Mouse (Mus musculus): ENCODE measurements around the gene Olfr156. TPM values are rescaled to one million over a fixed set of nuclear protein-coding genes. Genes with fewer than 3 reads are reported as not detected.

Olfr156 gene
- polyA plus RNA-seq, 1 experiment from 2014 or later: not detected

- H3K27me3 ChIP-seq (ENCODE audit: control insufficient read depth, insufficient read depth, low read length): no peaks in the 10 kb centered on the region
- H3K27ac ChIP-seq (replicated peaks; ENCODE audit: low read depth, low read length): no peak overlapping the region
- DNase-seq (no peak), ATAC-seq (ENCODE audit: low FRiP score, low TSS enrichment) (no peak)
- no peak overlapping the region for H3K4me2 ChIP-seq (ENCODE audit: low read length)
- WGBS: 67% methylated on average over 6 of the region's 6 CpGs
- no peaks in the 10 kb centered on the region for H3K36me3 ChIP-seq (ENCODE audit: control insufficient read depth, insufficient read depth, low read length)
- no peaks in the 10 kb centered on the region for H3K9me3 ChIP-seq (ENCODE audit: control insufficient read depth, low read length)
- H3K9ac ChIP-seq (replicated peaks; ENCODE audit: low read length): no peak overlapping the region
- no peaks in the 10 kb centered on the region for H3K4me1 ChIP-seq (ENCODE audit: control insufficient read depth, insufficient read depth, low read length)
- H3K4me3 ChIP-seq (replicated peaks; ENCODE audit: low read depth, low read length): no peak overlapping the region
These were observed 52.1 kb downstream of the Olfr156 start for GRCm38 (mm10) chr4:43771626-43772025.

- Histone ChIP-seq H3K27ac (replicated peaks; ENCODE audit: low read depth, low read length) (no peak within 1 kb of the TSS), H3K27me3 (ENCODE audit: control insufficient read depth, insufficient read depth, low read length) (no peaks in the 10 kb centered on the region), H3K9me3 (ENCODE audit: control insufficient read depth, low read length) (no peaks in the 10 kb centered on the region), H3K9ac (replicated peaks; ENCODE audit: low read length) (no peak within 1 kb of the TSS), H3K36me3 (ENCODE audit: control insufficient read depth, insufficient read depth, low read length) (no peaks in the 10 kb centered on the region), H3K4me3 (replicated peaks; ENCODE audit: low read depth, low read length) (no peak within 1 kb of the TSS), H3K4me2 (ENCODE audit: low read length) (no peak within 1 kb of the TSS), H3K4me1 (ENCODE audit: control insufficient read depth, insufficient read depth, low read length) (no peaks in the 10 kb centered on the region)
- 84% methylated on average over 6 of the region's 6 CpGs for WGBS
- ATAC-seq (ENCODE audit: low FRiP score, low TSS enrichment) (no peak), DNase-seq (no peak)
These were observed 52.8 kb downstream of the Olfr156 start, which contains the start of gene Olfr159 for GRCm38 (mm10) chr4:43770909-43771308. Gene Olfr159, minus strand, starts transcription at chr4:43771009.

Other genes starting within 250 kb of the Olfr156 start
- 27.2 and 28.5 TPM in 2 replicates for gene Rgp1, start 245.2 kb downstream of the Olfr156 start, polyA plus RNA-seq (2014; fragmentation: Nextera tagmentation; extraction: Ambion mirVana)
- gene Gba2, start 245.0 kb downstream of the Olfr156 start, polyA plus RNA-seq (2014; fragmentation: Nextera tagmentation; extraction: Ambion mirVana): 50.5 and 53.4 TPM in 2 replicates
- gene Msmp, start 239.4 kb downstream of the Olfr156 start, polyA plus RNA-seq (2014; fragmentation: Nextera tagmentation; extraction: Ambion mirVana): 2.1 TPM in 2 replicates
- gene Npr2, start 192.0 kb downstream of the Olfr156 start, polyA plus RNA-seq (2014; fragmentation: Nextera tagmentation; extraction: Ambion mirVana): 15.1 and 16.2 TPM in 2 replicates
- gene Spag8, start 170.3 kb downstream of the Olfr156 start, polyA plus RNA-seq (2014; fragmentation: Nextera tagmentation; extraction: Ambion mirVana): 5.1 and 5.8 TPM in 2 replicates
- gene Hint2, start 167.4 kb downstream of the Olfr156 start, polyA plus RNA-seq (2014; fragmentation: Nextera tagmentation; extraction: Ambion mirVana): 68.8 and 81.3 TPM in 2 replicates
- gene Tmem8b, start 154.9 kb downstream of the Olfr156 start, polyA plus RNA-seq (2014; fragmentation: Nextera tagmentation; extraction: Ambion mirVana): 11.2 and 13.3 TPM in 2 replicates
- 2.7 and 2.9 TPM in 2 replicates for gene Fam221b, start 154.8 kb downstream of the Olfr156 start, polyA plus RNA-seq (2014; fragmentation: Nextera tagmentation; extraction: Ambion mirVana)
- not detected in 2 replicates for gene Olfr70, start 123.1 kb downstream of the Olfr156 start, polyA plus RNA-seq (2014; fragmentation: Nextera tagmentation; extraction: Ambion mirVana)
- gene Olfr71, start 113.6 kb downstream of the Olfr156 start, polyA plus RNA-seq (2014; fragmentation: Nextera tagmentation; extraction: Ambion mirVana): 0.16 TPM in 1 of 2 replicates, not detected in the other
- gene Hrct1, start 96.7 kb downstream of the Olfr156 start, polyA plus RNA-seq (2014; fragmentation: Nextera tagmentation; extraction: Ambion mirVana): 0.20 and 0.30 TPM in 2 replicates
- gene Spaar, start 93.9 kb downstream of the Olfr156 start, polyA plus RNA-seq (2014; fragmentation: Nextera tagmentation; extraction: Ambion mirVana): not detected in 2 replicates
- not detected in 2 replicates for gene Olfr159, start 52.9 kb downstream of the Olfr156 start, polyA plus RNA-seq (2014; fragmentation: Nextera tagmentation; extraction: Ambion mirVana)
- gene Olfr157, start 16.3 kb upstream of the Olfr156 start, polyA plus RNA-seq (2014; fragmentation: Nextera tagmentation; extraction: Ambion mirVana): not detected in 2 replicates
- not detected in 2 replicates for gene Olfr155, start 27.7 kb upstream of the Olfr156 start, polyA plus RNA-seq (2014; fragmentation: Nextera tagmentation; extraction: Ambion mirVana)
- 4.4 and 6.8 TPM in 2 replicates for gene Reck, start 51.6 kb upstream of the Olfr156 start, polyA plus RNA-seq (2014; fragmentation: Nextera tagmentation; extraction: Ambion mirVana)
- gene Glipr2, start 133.5 kb upstream of the Olfr156 start, polyA plus RNA-seq (2014; fragmentation: Nextera tagmentation; extraction: Ambion mirVana): 27.0 and 31.8 TPM in 2 replicates
- gene Ccin, start 159.6 kb upstream of the Olfr156 start, polyA plus RNA-seq (2014; fragmentation: Nextera tagmentation; extraction: Ambion mirVana): not detected in 2 replicates
- gene Clta, start 180.6 kb upstream of the Olfr156 start, polyA plus RNA-seq (2014; fragmentation: Nextera tagmentation; extraction: Ambion mirVana): 317 and 327 TPM in 2 replicates